Mouse (Mus musculus) heart, postnatal 14 days (tissue): Measurements from ENCODE around the gene Slc22a1. TPM values are rescaled to one million over a fixed set of nuclear protein-coding genes. Genes with fewer than 3 reads are reported as not detected.
A peak's percentile ranks its signal among the peaks of the same experiment; 100 is the strongest.

Experiments used
- DNase-seq, 2 experiments: peaks; one replicate each; pipeline ENCODE4 v3.0.0; 2021 to 2022
- intact Hi-C: fragments of 180-260 bp; cut with DNase I; formaldehyde crosslinking; loops from one replicate; pipeline ENCODE4 v1.15.1; 2025
- total RNA-seq, 2 experiments: library from RNA; stranded (reverse); gene quantifications; 2 replicates each; pipeline ENCODE4 v1.2.3; 2021

The Slc22a1 gene
- total RNA-seq, 2 experiments from 2014 or later, result 6.5 to 9.0 TPM

- no peak for DNase-seq
- intact Hi-C loops, result no loop called here
These were observed 34.5 kb downstream of the Slc22a1 start for GRCm38 (mm10) chr17:12641087-12641486.

DNA sequence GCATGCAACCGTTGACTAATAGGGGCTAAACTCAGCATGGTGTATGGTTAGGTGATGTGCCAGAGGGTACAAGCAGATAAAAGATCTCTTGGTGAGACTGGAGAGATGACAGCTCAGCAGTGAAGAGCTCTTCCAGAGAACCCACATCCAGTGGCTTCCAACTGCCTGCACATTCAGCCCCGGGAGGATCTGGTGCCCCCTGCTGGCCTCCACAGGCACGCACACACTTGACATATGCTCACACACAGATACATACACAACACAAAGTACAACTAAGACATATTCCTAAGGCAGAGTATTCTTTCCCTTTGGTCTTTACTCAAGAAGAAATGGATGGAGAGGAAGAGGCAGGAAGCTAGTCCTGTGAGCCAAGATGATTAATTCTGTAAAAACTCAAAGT, 36.0 kb downstream of the Slc22a1 start:
- intact Hi-C loops, result no loop called here
- no peak for DNase-seq

GRCm38 (mm10) chr17:12634814-12635213, 40.8 kb downstream of the Slc22a1 start:
- no peak for DNase-seq
- intact Hi-C loops, result no loop called here

GRCm38 (mm10) chr17:12631771-12632600, 43.6 kb downstream of the Slc22a1 start:
- DNase-seq, result peak in 1 of 2 experiments; percentile 13
- intact Hi-C loops, result no loop called here

DNA sequence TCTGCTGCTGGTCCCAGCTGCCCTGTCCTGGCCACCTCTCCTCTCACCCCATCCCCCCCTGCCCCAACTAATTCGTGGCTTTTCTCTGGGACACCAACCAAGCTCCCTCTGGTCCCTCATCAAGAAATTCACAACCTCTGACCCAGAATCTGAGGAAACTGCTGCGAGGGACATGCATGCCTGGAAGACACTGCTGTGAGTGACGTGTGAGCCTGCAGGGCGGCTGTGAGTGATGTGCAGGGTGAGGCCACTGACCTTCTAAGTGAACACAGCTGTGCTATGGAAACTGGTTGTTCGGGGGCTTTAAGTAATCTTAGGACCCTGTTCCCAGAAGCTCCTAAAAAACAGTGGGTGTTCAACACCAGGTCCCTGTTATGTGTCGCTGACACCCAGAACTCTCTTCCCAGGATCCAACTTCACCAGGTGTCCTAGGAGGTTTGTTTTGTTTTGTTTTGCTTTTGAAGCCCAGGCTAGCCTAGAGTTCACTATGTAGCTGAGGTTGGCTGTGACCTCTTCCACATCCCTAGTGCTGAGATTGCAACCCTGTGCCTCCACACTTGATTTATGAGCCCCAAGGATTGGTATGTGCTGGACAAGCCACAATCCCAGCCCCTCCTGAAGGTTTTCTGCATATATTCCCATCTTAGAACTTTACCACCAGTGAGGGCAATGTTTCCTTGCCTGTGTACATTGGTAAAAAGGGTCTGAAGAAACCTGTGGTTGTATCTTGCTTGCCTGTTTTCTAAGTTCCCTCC, 44.5 kb downstream of the Slc22a1 start:
- no peak for DNase-seq
- intact Hi-C loops, result no loop called here

DNA sequence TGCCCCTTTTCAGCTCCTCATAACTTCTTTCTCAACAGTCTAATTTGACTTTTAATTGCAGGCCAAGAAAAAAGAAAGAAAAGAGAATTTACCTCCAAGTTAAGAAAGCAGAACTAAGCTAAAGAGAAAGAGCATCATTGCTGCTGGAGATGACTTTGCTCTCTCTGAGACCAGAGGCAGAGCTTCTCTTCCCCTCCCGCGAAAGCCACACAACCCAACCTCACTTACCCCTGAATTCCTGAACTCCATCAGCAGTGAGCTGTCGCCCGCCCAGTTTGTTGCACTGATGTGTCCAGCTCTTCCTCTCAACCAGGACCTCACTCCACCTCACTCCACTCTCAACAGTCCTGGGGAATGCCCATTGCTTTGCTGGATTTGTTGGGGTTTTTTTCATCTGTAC, 47.6 kb downstream of the Slc22a1 start:
- DNase-seq, result no peak
- intact Hi-C loops, result no loop called here

GRCm38 (mm10) chr17:12619641-12620040, 56.0 kb downstream of the Slc22a1 start:
- intact Hi-C loops, result no loop called here

GRCm38 (mm10) chr17:12615429-12615828, 60.2 kb downstream of the Slc22a1 start:
- no peak for DNase-seq
- intact Hi-C loops, result no loop called here

More at GRCm38 (mm10) chr17:12619641-12620040, 56.0 kb downstream of the Slc22a1 start:
- DNase-seq, result no peak

- intact Hi-C loops, result no loop called here
These were observed 60.9 kb downstream of the Slc22a1 start for GRCm38 (mm10) chr17:12614511-12615385.

GRCm38 (mm10) chr17:12607202-12607601, 68.4 kb downstream of the Slc22a1 start:
- intact Hi-C loops, result loop anchor here (5.0 kb wide), 1 partner anchor 205 kb away; no protein-coding TSS in a partner anchor
- DNase-seq, result no peak

More at GRCm38 (mm10) chr17:12614511-12615385, 60.9 kb downstream of the Slc22a1 start:
- DNase-seq, result no peak

DNA sequence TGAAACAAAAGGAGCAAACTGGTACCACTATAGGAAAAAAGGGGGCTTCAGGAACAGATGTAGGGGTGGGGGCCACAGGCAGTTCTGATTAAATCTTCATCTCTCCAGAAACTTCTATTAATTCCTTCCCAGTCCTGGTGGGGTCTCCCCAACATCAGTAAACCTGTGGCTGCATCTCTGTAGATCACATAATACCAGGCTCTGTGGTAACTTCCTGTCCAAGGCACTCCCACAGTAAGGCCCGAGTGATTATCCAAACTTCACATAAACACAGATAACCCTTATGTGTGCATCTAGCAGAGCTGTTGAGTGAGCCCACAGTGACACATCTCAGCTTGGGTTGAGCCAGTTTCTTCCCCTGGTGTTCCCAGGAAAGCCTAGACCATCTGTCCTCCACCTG, 69.0 kb downstream of the Slc22a1 start:
- intact Hi-C loops, result loop anchor here (5.0 kb wide), 1 partner anchor 206 kb away; no protein-coding TSS in a partner anchor

More for the DNA sequence above, 69.0 kb downstream of the Slc22a1 start:
- no peak for DNase-seq

Other genes starting within 250 kb of the Slc22a1 start
- gene Slc22a3, start 168.1 kb downstream of the Slc22a1 start, total RNA-seq, result 1 to 10 TPM; 3.2 to 4.2 TPM
- not detected for gene Slc22a2, start 91.7 kb downstream of the Slc22a1 start, total RNA-seq
- 100 to 1,000 TPM; 131 to 132 TPM for gene Igf2r, start 93.8 kb upstream of the Slc22a1 start, total RNA-seq
- gene Mas1, start 192.3 kb upstream of the Slc22a1 start, total RNA-seq, result 1 to 10 TPM in 1 of 2 experiments, under 1 TPM in 1; 0.48 to 1.1 TPM
- gene Mrgprh, start 200.2 kb upstream of the Slc22a1 start, total RNA-seq, result 1 to 10 TPM; 3.6 to 4.1 TPM
- gene Pnldc1, start 234.4 kb upstream of the Slc22a1 start, total RNA-seq, result 1 to 10 TPM; 1.1 to 1.2 TPM
- gene Tcp1, start 239.9 kb upstream of the Slc22a1 start, total RNA-seq, result 100 to 1,000 TPM; 171 to 198 TPM
- gene Mrpl18, start 240.5 kb upstream of the Slc22a1 start, total RNA-seq, result 100 to 1,000 TPM; 145 to 161 TPM